Mouse (Mus musculus) Patski (cell line): ENCODE measurements at regions not wholly inside any gene's neighbourhood (a gene's known extent, or its start where the extent isn't known, plus 50 kb on each side); places are given as distances from the start of the nearest gene placed in this dataset.

Source experiments
- ATAC-seq: fragments of 100-300 bp; one replicate; pipeline ENCODE4 v1.8.0; 2021
- CTCF ChIA-PET: fragments of 350-600 bp; sonication (Branson Sonifier 250); formaldehyde crosslinking; loops from one replicate; lab custom pipeline; 2022; ENCODE audit warnings: inconsistent platforms; lab: Charles Lee
- POLR2A ChIA-PET: fragments of 350-600 bp; sonication (Branson Sonifier 250); formaldehyde crosslinking; loops from one replicate; lab custom pipeline; 2022; ENCODE audit warnings: antibody characterized with exemption, inconsistent platforms; lab: Charles Lee
- DNase-seq: peaks from one replicate; pipeline ENCODE4 v3.0.0-alpha.2; 2011; ENCODE audit warnings: low read depth, low spot score
- H3K27me3 ChIP-seq: fragments of 371-371 bp; one replicate; pipeline ENCODE4 v1.5.1; 2021
- CTCF ChIP-seq: fragments of 100-300 bp; IDR thresholded peaks from one replicate; pipeline ENCODE4 v1.5.1; 2021
- in situ Hi-C: fragments of 300-500 bp; cut with MboI; formaldehyde crosslinking; loops from 3 replicates; pipeline ENCODE4 v1.11.1; 2018; ENCODE audit warnings: low pct_unique_long_range_greater_than_20kb, mixed read lengths

GRCm38 (mm10) chr19:56105452-56106091, 181.4 kb upstream of the Habp2 start:
- ATAC-seq (no peak), DNase-seq (no peak)
- ChIA-PET POLR2A (no interaction called here), CTCF (interaction anchor here (1.1 kb wide), 1 partner anchor 12 kb away, joined by 3 read pairs; no protein-coding TSS in a partner anchor)
- in situ Hi-C loops = no loop called here
- H3K27me3 ChIP-seq = no peaks in the 10 kb centered on the region
- no peak for TF ChIP-seq CTCF

GRCm38 (mm10) chr19:56108796-56109195, 178.1 kb upstream of the Habp2 start:
- ATAC-seq = no peak
- no peak for TF ChIP-seq CTCF
- ChIA-PET CTCF (no interaction called here), POLR2A (no interaction called here)
- no peak for DNase-seq
- H3K27me3 ChIP-seq = no peaks in the 10 kb centered on the region
- in situ Hi-C loops = no loop called here

GRCm38 (mm10) chr19:56115552-56116284, 171.2 kb upstream of the Habp2 start:
- in situ Hi-C loops = no loop called here
- no peak for TF ChIP-seq CTCF
- ChIA-PET POLR2A (no interaction called here), CTCF (interaction anchor here (1.3 kb wide), 1 partner anchor 38 kb away, joined by 3 read pairs; no protein-coding TSS in a partner anchor)
- ATAC-seq (no peak), DNase-seq (no peak)
- no peaks in the 10 kb centered on the region for H3K27me3 ChIP-seq

- CTCF ChIA-PET = no interaction called here
- no peak for ATAC-seq
- no peaks in the 10 kb centered on the region for H3K27me3 ChIP-seq
- no peak for DNase-seq
- no peak for TF ChIP-seq CTCF
- POLR2A ChIA-PET = no interaction called here
- in situ Hi-C loops = no loop called here
Observed at GRCm38 (mm10) chr19:56116285-56116680, 170.7 kb upstream of the Habp2 start.

GRCm38 (mm10) chr19:56120723-56121122, 166.2 kb upstream of the Habp2 start:
- H3K27me3 ChIP-seq = peaks cover 21% of the 10 kb centered on the region
- CTCF ChIA-PET = no interaction called here
- POLR2A ChIA-PET = no interaction called here
- no peak for TF ChIP-seq CTCF
- no peak for DNase-seq
- ATAC-seq = no peak
- in situ Hi-C loops = no loop called here

GRCm38 (mm10) chr19:56122186-56122585, 164.8 kb upstream of the Habp2 start:
- H3K27me3 ChIP-seq = peaks cover 21% of the 10 kb centered on the region
- no peak for TF ChIP-seq CTCF
- POLR2A ChIA-PET = no interaction called here
- DNase-seq (no peak), ATAC-seq (no peak)
- in situ Hi-C loops = no loop called here
- CTCF ChIA-PET = interaction anchor here (0.8 to 1.2 kb wide), 2 partner anchors 11 to 767 kb away, joined by 3 read pairs; no protein-coding TSS in a partner anchor

GRCm38 (mm10) chr19:56131556-56131955, 155.4 kb upstream of the Habp2 start:
- DNase-seq = no peak
- ChIA-PET POLR2A (no interaction called here), CTCF (interaction anchor here (0.8 to 1.5 kb wide), 2 partner anchors 797 to 799 kb away, joined by 3 read pairs; no protein-coding TSS in a partner anchor)
- in situ Hi-C loops = loop anchor here (5.0 to 10.0 kb wide), 6 partner anchors 219 to 794 kb away; no protein-coding TSS in a partner anchor
- ATAC-seq = no peak
- H3K27me3 ChIP-seq = peaks cover 4% of the 10 kb centered on the region
- no peak for TF ChIP-seq CTCF

- no peak for ATAC-seq
- ChIA-PET CTCF (interaction anchor here (0.7 to 2.1 kb wide), 5 partner anchors 9 to 800 kb away, joined by 3 to 10 read pairs (median 3); no protein-coding TSS in a partner anchor), POLR2A (no interaction called here)
- in situ Hi-C loops = loop anchor here (5.0 to 10.0 kb wide), 6 partner anchors 221 to 796 kb away; no protein-coding TSS in a partner anchor
- no peak for DNase-seq
- TF ChIP-seq CTCF = no peak
- H3K27me3 ChIP-seq = peaks cover 4% of the 10 kb centered on the region
Observed at GRCm38 (mm10) chr19:56132911-56133562, 153.9 kb upstream of the Habp2 start.

- peaks cover 6% of the 10 kb centered on the region for H3K27me3 ChIP-seq
- no peak for ATAC-seq
- in situ Hi-C loops = loop anchor here (5.0 to 10.0 kb wide), 6 partner anchors 221 to 796 kb away; no protein-coding TSS in a partner anchor
- TF ChIP-seq CTCF = no peak
- CTCF ChIA-PET = interaction anchor here (1.0 to 2.1 kb wide), 14 partner anchors 9 to 801 kb away, joined by 3 to 10 read pairs (median 4); no protein-coding TSS in a partner anchor
- DNase-seq = no peak
- POLR2A ChIA-PET = no interaction called here
Observed at GRCm38 (mm10) chr19:56133565-56133964, 153.4 kb upstream of the Habp2 start.

- DNase-seq (peak; percentile 12), ATAC-seq (peak; percentile 86)
- peak; percentile 96 for TF ChIP-seq CTCF
- in situ Hi-C loops = loop anchor here (5.0 to 10.0 kb wide), 6 partner anchors 222 to 797 kb away; no protein-coding TSS in a partner anchor
- H3K27me3 ChIP-seq = peaks cover 5% of the 10 kb centered on the region
- CTCF ChIA-PET = interaction anchor here (0.7 to 2.1 kb wide), 20 partner anchors 8 to 801 kb away, joined by 3 to 10 read pairs (median 3); no protein-coding TSS in a partner anchor
- POLR2A ChIA-PET = no interaction called here
Observed at GRCm38 (mm10) chr19:56134081-56134818, 152.7 kb upstream of the Habp2 start.
